Mouse (Mus musculus) thymus, adult 2 months (tissue): ENCODE data around the gene Gm28041.
"Not testable (repeated sequence)": the region's sequence is repeated elsewhere in the genome, so short reads cannot be mapped to it uniquely, and the experiment has no call there.

Experiments used
- CTCF ChIP-seq: fragments of 200-500 bp; IDR thresholded peaks from 2 replicates; pipeline ENCODE4 v1.5.1; 2012; ENCODE audit warnings: mild to moderate bottlenecking, control low read depth, low read length, moderate library complexity, borderline replicate concordance; ENCODE audit not compliant: control insufficient read depth, poor library complexity, insufficient read depth; ENCODE audit errors: extremely low read depth
- POLR2A ChIP-seq: fragments of 200-500 bp; IDR thresholded peaks from 2 replicates; pipeline ENCODE4 v1.6.1; 2012; ENCODE audit warnings: mild to moderate bottlenecking, low read length, control low read depth, moderate library complexity; ENCODE audit not compliant: control insufficient read depth, poor library complexity, insufficient read depth; ENCODE audit errors: extremely low read depth

DNA sequence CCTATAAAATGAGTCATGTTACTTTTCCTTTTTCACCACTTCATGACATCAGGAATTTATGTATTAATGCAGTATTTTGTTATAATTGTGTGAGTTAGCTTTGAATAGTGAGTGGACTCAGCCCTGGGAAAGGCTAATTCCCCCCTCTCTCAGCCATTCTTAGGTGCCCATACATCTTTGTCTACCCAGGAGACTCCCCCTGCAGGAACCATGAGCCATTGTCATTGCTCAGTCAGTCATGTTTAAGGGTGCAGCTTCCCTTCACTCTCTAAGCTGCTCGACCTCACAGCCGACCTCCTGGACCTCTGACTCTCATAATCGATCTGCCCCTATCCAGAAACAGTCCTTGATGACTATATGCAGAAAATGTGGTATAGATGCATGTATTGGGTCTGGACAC, 722 bp upstream of the Gm28041 start:
- TF ChIP-seq CTCF, POLR2A: not testable (repeated sequence)
